Mouse (Mus musculus) naive thymus-derived CD4-positive, alpha-beta T cell, adult 2 months (primary cell): ENCODE results near the gene Tomm6.
"Not testable (repeated sequence)": the region's sequence is repeated elsewhere in the genome, so short reads cannot be mapped to it uniquely, and the experiment has no call there.

ENCODE experiments used
- DNase-seq: peaks from one replicate; pipeline ENCODE4 v3.0.0-alpha.2; 2011; ENCODE audit warnings: low read depth

Tomm6 gene

GRCm38 (mm10) chr17:47694503-47695336, 6.5 kb upstream of the Tomm6 start, which contains the start of gene Prickle4:
TSS of gene Prickle4 (minus strand) at chr17:47694736.
- DNase-seq: peak; percentile 97

GRCm38 (mm10) chr17:47694442-47694502, 6.1 kb upstream of the Tomm6 start, which contains the start of gene Gm21981:
TSS of gene Gm21981 (minus strand) at chr17:47694455.
- no peak for DNase-seq

- no peak for DNase-seq
Observed at GRCm38 (mm10) chr17:47693671-47694441, 5.7 kb upstream of the Tomm6 start.

GRCm38 (mm10) chr17:47691650-47692049, 3.5 kb upstream of the Tomm6 start:
- DNase-seq: no peak

- DNase-seq: no peak
Observed at GRCm38 (mm10) chr17:47689894-47690293, 1.7 kb upstream of the Tomm6 start.

GRCm38 (mm10) chr17:47688608-47689575, 706 bp upstream of the Tomm6 start, which contains the start of gene Frs3:
TSS of gene Frs3 (plus strand) at chr17:47689030.
- DNase-seq: peak; percentile 61

GRCm38 (mm10) chr17:47687409-47688343, 510 bp downstream of the Tomm6 start:
- DNase-seq: peak; percentile 96

GRCm38 (mm10) chr17:47682836-47683235, 5.3 kb downstream of the Tomm6 start:
- no peak for DNase-seq

- DNase-seq: no peak
Observed at GRCm38 (mm10) chr17:47678702-47679101, 9.5 kb downstream of the Tomm6 start.

GRCm38 (mm10) chr17:47678238-47678637, 9.9 kb downstream of the Tomm6 start:
- no peak for DNase-seq

GRCm38 (mm10) chr17:47676581-47676980, 11.6 kb downstream of the Tomm6 start:
- peak; percentile 79 for DNase-seq

GRCm38 (mm10) chr17:47672311-47673111, 15.7 kb downstream of the Tomm6 start:
- no peak for DNase-seq

- DNase-seq: no peak
Observed at GRCm38 (mm10) chr17:47671988-47672310, 16.2 kb downstream of the Tomm6 start.

- DNase-seq: no peak
Observed at GRCm38 (mm10) chr17:47669166-47669565, 19.0 kb downstream of the Tomm6 start.

GRCm38 (mm10) chr17:47664474-47664873, 23.7 kb downstream of the Tomm6 start:
- no peak for DNase-seq

GRCm38 (mm10) chr17:47663009-47663713, 25.0 kb downstream of the Tomm6 start:
- DNase-seq: no peak

GRCm38 (mm10) chr17:47658741-47659243, 29.4 kb downstream of the Tomm6 start:
- DNase-seq: no peak

GRCm38 (mm10) chr17:47657901-47658300, 30.3 kb downstream of the Tomm6 start:
- no peak for DNase-seq

- DNase-seq: no peak
Observed at GRCm38 (mm10) chr17:47655697-47656096, 32.5 kb downstream of the Tomm6 start.

GRCm38 (mm10) chr17:47654346-47654745, 33.8 kb downstream of the Tomm6 start:
- DNase-seq: not testable (repeated sequence)
